In genomic region chr11:120723509-120723908, GRCm38 (mm10) we compare ENCODE assay signal across 27 mouse cellular contexts. TPM values are rescaled to one million over a fixed set of nuclear protein-coding genes. Genes with fewer than 3 reads are reported as not detected.
DNase-seq lines count a peak whose midpoint lies in the region; ATAC-seq lines count a peak whose summit lies in the region.
"Had no signal": no experiment of that assay in that cellular context is flagged by ENCODE, and none has a peak within 500 bp of the region (broad histone marks: within the 10 kb centered on the region; RNA-seq: fewer than 3 reads in every experiment).

No protein-coding gene starts in this region.

- H3K4me1 ChIP-seq in hindbrain, embryonic 12.5 days: peaks cover 24% of the 10 kb centered on the region
- H3K4me1 ChIP-seq in hindbrain, embryonic 14.5 days (replicated peaks; ENCODE audit: control insufficient read depth, insufficient read depth, low read length): peaks cover 25% of the 10 kb centered on the region
- peaks cover 28% of the 10 kb centered on the region for H3K4me1 ChIP-seq in limb, embryonic 13.5 days
- peaks cover 46% of the 10 kb centered on the region for H3K4me1 ChIP-seq in limb, embryonic 10.5 days
- peaks cover 33% of the 10 kb centered on the region for H3K4me1 ChIP-seq in neural tube, embryonic 13.5 days (replicated peaks)

- H3K27me3 ChIP-seq in hindbrain, embryonic 12.5 days: peaks cover 26% of the 10 kb centered on the region
- H3K27me3 ChIP-seq in hindbrain, embryonic 14.5 days (ENCODE audit: control insufficient read depth, insufficient read depth, low read length): no peaks in the 10 kb centered on the region
- H3K27me3 ChIP-seq in limb, embryonic 13.5 days: peaks cover 12% of the 10 kb centered on the region
- H3K27me3 ChIP-seq in limb, embryonic 10.5 days (ENCODE audit: low read depth, poor library complexity, severe bottlenecking): peaks cover 58% of the 10 kb centered on the region
- peaks cover 12% of the 10 kb centered on the region for H3K27me3 ChIP-seq in neural tube, embryonic 13.5 days
- H3K27me3 ChIP-seq: forebrain, embryonic 15.5 days had no signal

- WGBS in hindbrain, embryonic 12.5 days: 84% methylated on average over 7 of the region's 7 CpGs
- WGBS in hindbrain, embryonic 14.5 days: 80% methylated on average over 7 of the region's 7 CpGs
- whole genome bisulfite sequencing in limb, embryonic 13.5 days: 83% methylated on average over 7 of the region's 7 CpGs
- WGBS in limb, embryonic 10.5 days: 88% methylated on average over 7 of the region's 7 CpGs
- WGBS in neural tube, embryonic 13.5 days: 87% methylated on average over 7 of the region's 7 CpGs

- no peak overlapping the region for H3K4me3 ChIP-seq in hindbrain, embryonic 12.5 days
- H3K4me3 ChIP-seq in hindbrain, embryonic 14.5 days (replicated peaks; ENCODE audit: low read length): no peak overlapping the region
- no peak overlapping the region for H3K4me3 ChIP-seq in limb, embryonic 13.5 days
- H3K4me3 ChIP-seq in limb, embryonic 10.5 days: no peak overlapping the region
- H3K4me3 ChIP-seq in neural tube, embryonic 13.5 days: no peak overlapping the region
- H3K4me3 ChIP-seq: forebrain, embryonic 15.5 days; heart, adult 2 months; heart, embryonic 13.5 days; liver, embryonic 15.5 days had no signal

- no peak for ATAC-seq in hindbrain, embryonic 12.5 days (ENCODE audit: low FRiP score)
- ATAC-seq in hindbrain, embryonic 14.5 days (ENCODE audit: low FRiP score): no peak
- ATAC-seq in limb, embryonic 13.5 days (ENCODE audit: low FRiP score, low read depth): no peak
- ATAC-seq in neural tube, embryonic 13.5 days (ENCODE audit: low read depth): no peak
- ATAC-seq: activated CD4-positive, CD25-positive, alpha-beta regulatory T cell, adult 4 months; CD4-positive, CD25-positive, alpha-beta regulatory T cell, adult 4 months; forebrain, embryonic 15.5 days; inflammation-experienced regulatory T-cells, adult 6 months had no signal

- no peak overlapping the region for H3K4me2 ChIP-seq in hindbrain, embryonic 12.5 days (replicated peaks)
- H3K4me2 ChIP-seq in hindbrain, embryonic 14.5 days (replicated peaks): no peak overlapping the region
- no peak overlapping the region for H3K4me2 ChIP-seq in limb, embryonic 13.5 days (replicated peaks)
- no peak overlapping the region for H3K4me2 ChIP-seq in neural tube, embryonic 13.5 days
- H3K4me2 ChIP-seq: heart, embryonic 13.5 days; liver, embryonic 15.5 days had no signal

- H3K27ac ChIP-seq in hindbrain, embryonic 12.5 days: no peak overlapping the region
- H3K27ac ChIP-seq in hindbrain, embryonic 14.5 days: no peak overlapping the region
- H3K27ac ChIP-seq in limb, embryonic 13.5 days: no peak overlapping the region
- no peak overlapping the region for H3K27ac ChIP-seq in limb, embryonic 10.5 days
- no peak overlapping the region for H3K27ac ChIP-seq in neural tube, embryonic 13.5 days (replicated peaks)
- H3K27ac ChIP-seq: forebrain, embryonic 10.5 days; forebrain, embryonic 15.5 days; heart, adult 2 months; heart, embryonic 13.5 days; kidney, postnatal 0 days; liver, embryonic 15.5 days had no signal

- 0 out of 2 replicates have a peak overlapping the region, but pooled peaks have one; percentile 13 for H3K9ac ChIP-seq in hindbrain, embryonic 12.5 days
- H3K9ac ChIP-seq in hindbrain, embryonic 14.5 days: no peak overlapping the region
- peak overlapping the region; percentile 43 for H3K9ac ChIP-seq in limb, embryonic 13.5 days
- H3K9ac ChIP-seq in neural tube, embryonic 13.5 days: 0 out of 2 replicates have a peak overlapping the region, but pooled peaks have one; percentile 26
- H3K9ac ChIP-seq: forebrain, embryonic 15.5 days; heart, embryonic 13.5 days; liver, embryonic 15.5 days had no signal

- no peaks in the 10 kb centered on the region for H3K9me3 ChIP-seq in hindbrain, embryonic 12.5 days (replicated peaks)
- no peaks in the 10 kb centered on the region for H3K9me3 ChIP-seq in hindbrain, embryonic 14.5 days (ENCODE audit: control insufficient read depth, low read length)
- no peaks in the 10 kb centered on the region for H3K9me3 ChIP-seq in limb, embryonic 13.5 days
- no peaks in the 10 kb centered on the region for H3K9me3 ChIP-seq in limb, embryonic 10.5 days (replicated peaks)
- no peaks in the 10 kb centered on the region for H3K9me3 ChIP-seq in neural tube, embryonic 13.5 days
- H3K9me3 ChIP-seq: forebrain, embryonic 10.5 days; forebrain, embryonic 15.5 days; heart, embryonic 13.5 days; liver, embryonic 15.5 days had no signal

- peaks cover 16% of the 10 kb centered on the region for H3K36me3 ChIP-seq in hindbrain, embryonic 12.5 days
- H3K36me3 ChIP-seq in hindbrain, embryonic 14.5 days (replicated peaks; ENCODE audit: control insufficient read depth, insufficient read depth): peaks cover 21% of the 10 kb centered on the region
- H3K36me3 ChIP-seq in limb, embryonic 13.5 days: peaks cover 22% of the 10 kb centered on the region
- H3K36me3 ChIP-seq in limb, embryonic 10.5 days: peaks cover 22% of the 10 kb centered on the region
- H3K36me3 ChIP-seq in neural tube, embryonic 13.5 days: peaks cover 27% of the 10 kb centered on the region

- no peak for DNase-seq in hindbrain, embryonic 14.5 days (ENCODE audit: low spot score)
- DNase-seq in limb, embryonic 10.5 days (ENCODE audit: low spot score): no peak
- DNase-seq in neural tube, embryonic 10.5 days (ENCODE audit: extremely low spot score, low spot score): no peak
- no peak for DNase-seq in gastrocnemius, postnatal 25 days
- DNase-seq: adrenal gland, adult 8-10 months; cerebellum, adult 8-10 months; cerebellum, postnatal 25 days; gastrocnemius, postnatal 36 days; heart, adult 2 months; layer of hippocampus, postnatal 36 days; left cerebral cortex, postnatal 4 days; liver; midbrain, embryonic 14.5 days; thymus, postnatal 4 days had no signal

RNA-seq across cellular contexts. Expression of gene Rac3, which starts 2.2 kb away (rescaled TPM):
- polyA plus RNA-seq in hindbrain, embryonic 12.5 days (2016; fragmentation: Nextera tagmentation; extraction: Ambion mirVana): 98.4 and 99.9 TPM in 2 replicates
- 124 and 134 TPM in 2 replicates for polyA plus RNA-seq in hindbrain, embryonic 14.5 days (2014; fragmentation: Nextera tagmentation; extraction: Ambion mirVana)
- polyA plus RNA-seq in limb, embryonic 13.5 days (2015; fragmentation: Nextera tagmentation; extraction: Ambion mirVana): 66.2 and 70.5 TPM in 2 replicates
- polyA plus RNA-seq in limb, embryonic 10.5 days (2016; fragmentation: Nextera tagmentation; extraction: Ambion mirVana): 25.4 and 28.8 TPM in 2 replicates
- polyA plus RNA-seq in neural tube, embryonic 13.5 days (2015; fragmentation: Nextera tagmentation; extraction: Ambion mirVana): 235 and 267 TPM in 2 replicates
- 1 to 10 TPM; 1.2 TPM for total RNA-seq in gastrocnemius, postnatal 25 days (2021)
- total RNA-seq: hematopoietic stem cell, adult 5-6 weeks had no signal
- polyA plus RNA-seq: activated CD4-positive, CD25-positive, alpha-beta regulatory T cell, adult 4 months; CD4-positive, CD25-positive, alpha-beta regulatory T cell, adult 4 months; inflammation-experienced regulatory T-cells, adult 6 months had no signal

RNA-seq across cellular contexts. Expression of gene Dcxr, which starts 3.6 kb away (rescaled TPM):
- 11.6 and 12.2 TPM in 2 replicates for polyA plus RNA-seq in hindbrain, embryonic 12.5 days (2016; fragmentation: Nextera tagmentation; extraction: Ambion mirVana)
- 9.0 and 13.7 TPM in 2 replicates for polyA plus RNA-seq in hindbrain, embryonic 14.5 days (2014; fragmentation: Nextera tagmentation; extraction: Ambion mirVana)
- polyA plus RNA-seq in limb, embryonic 13.5 days (2015; fragmentation: Nextera tagmentation; extraction: Ambion mirVana): 15.6 and 16.2 TPM in 2 replicates
- 14.0 and 15.9 TPM in 2 replicates for polyA plus RNA-seq in limb, embryonic 10.5 days (2016; fragmentation: Nextera tagmentation; extraction: Ambion mirVana)
- 10.6 and 13.0 TPM in 2 replicates for polyA plus RNA-seq in neural tube, embryonic 13.5 days (2015; fragmentation: Nextera tagmentation; extraction: Ambion mirVana)
- 1 to 10 TPM; 5.8 to 6.0 TPM for total RNA-seq in gastrocnemius, postnatal 25 days (2021)

RNA-seq across cellular contexts. Expression of gene Cbr2, which starts 8.4 kb away (rescaled TPM):
- polyA plus RNA-seq in hindbrain, embryonic 12.5 days (2016; fragmentation: Nextera tagmentation; extraction: Ambion mirVana): 1.6 and 2.6 TPM in 2 replicates
- polyA plus RNA-seq in hindbrain, embryonic 14.5 days (2014; fragmentation: Nextera tagmentation; extraction: Ambion mirVana): 0.64 and 0.90 TPM in 2 replicates
- 7.7 and 10.1 TPM in 2 replicates for polyA plus RNA-seq in limb, embryonic 13.5 days (2015; fragmentation: Nextera tagmentation; extraction: Ambion mirVana)
- 15.2 and 16.3 TPM in 2 replicates for polyA plus RNA-seq in limb, embryonic 10.5 days (2016; fragmentation: Nextera tagmentation; extraction: Ambion mirVana)
- polyA plus RNA-seq in neural tube, embryonic 13.5 days (2015; fragmentation: Nextera tagmentation; extraction: Ambion mirVana): 0.99 and 1.2 TPM in 2 replicates
- 10 to 100 TPM in 1 of 2 experiments, 1 to 10 TPM in 1; 9.6 to 16.9 TPM for total RNA-seq in gastrocnemius, postnatal 25 days (2021)
- total RNA-seq: hematopoietic stem cell, adult 5-6 weeks; monocyte, adult 5-6 weeks had no signal
- polyA plus RNA-seq: activated CD4-positive, CD25-positive, alpha-beta regulatory T cell, adult 4 months; CD4-positive, CD25-positive, alpha-beta regulatory T cell, adult 4 months; inflammation-experienced regulatory T-cells, adult 6 months had no signal

RNA-seq across cellular contexts. Expression of gene Lrrc45, which starts 9.8 kb away (rescaled TPM):
- polyA plus RNA-seq in hindbrain, embryonic 12.5 days (2016; fragmentation: Nextera tagmentation; extraction: Ambion mirVana): 75.3 and 78.8 TPM in 2 replicates
- 52.7 and 56.5 TPM in 2 replicates for polyA plus RNA-seq in hindbrain, embryonic 14.5 days (2014; fragmentation: Nextera tagmentation; extraction: Ambion mirVana)
- 66.2 and 75.4 TPM in 2 replicates for polyA plus RNA-seq in limb, embryonic 13.5 days (2015; fragmentation: Nextera tagmentation; extraction: Ambion mirVana)
- polyA plus RNA-seq in limb, embryonic 10.5 days (2016; fragmentation: Nextera tagmentation; extraction: Ambion mirVana): 52.8 and 60.8 TPM in 2 replicates
- polyA plus RNA-seq in neural tube, embryonic 13.5 days (2015; fragmentation: Nextera tagmentation; extraction: Ambion mirVana): 64.4 and 66.0 TPM in 2 replicates
- 1 to 10 TPM; 4.0 to 4.3 TPM for total RNA-seq in gastrocnemius, postnatal 25 days (2021)

RNA-seq across cellular contexts. Expression of gene Cenpx, which starts 10.0 kb away (rescaled TPM):
- 106 and 113 TPM in 2 replicates for polyA plus RNA-seq in hindbrain, embryonic 12.5 days (2016; fragmentation: Nextera tagmentation; extraction: Ambion mirVana)
- polyA plus RNA-seq in hindbrain, embryonic 14.5 days (2014; fragmentation: Nextera tagmentation; extraction: Ambion mirVana): 95.7 and 106 TPM in 2 replicates
- 139 and 145 TPM in 2 replicates for polyA plus RNA-seq in limb, embryonic 13.5 days (2015; fragmentation: Nextera tagmentation; extraction: Ambion mirVana)
- 122 and 123 TPM in 2 replicates for polyA plus RNA-seq in limb, embryonic 10.5 days (2016; fragmentation: Nextera tagmentation; extraction: Ambion mirVana)
- polyA plus RNA-seq in neural tube, embryonic 13.5 days (2015; fragmentation: Nextera tagmentation; extraction: Ambion mirVana): 91.2 and 101 TPM in 2 replicates
- 10 to 100 TPM; 25.4 to 32.7 TPM for total RNA-seq in gastrocnemius, postnatal 25 days (2021)
